Comparison of ENCODE assay signal across 20 mouse cellular contexts in the genomic region with DNA sequence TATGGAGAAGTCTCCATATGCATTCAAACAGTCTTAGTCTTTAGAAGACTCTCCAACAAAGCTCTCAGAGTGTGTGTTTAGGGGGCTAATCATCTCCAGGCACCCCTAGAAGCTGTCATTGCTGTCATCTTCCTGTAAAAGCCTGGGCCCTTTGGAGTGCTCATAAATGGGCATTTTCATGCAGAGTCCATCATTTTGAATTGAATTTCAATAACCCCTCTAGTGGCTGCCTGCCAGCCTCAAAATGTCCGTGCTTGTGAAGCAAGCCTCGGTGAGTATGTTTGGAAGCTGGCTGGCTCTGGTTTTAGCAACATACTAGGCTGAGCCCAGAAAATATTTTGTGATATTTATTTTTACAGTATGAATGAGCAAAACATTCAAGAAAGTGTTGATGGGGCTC.
DNase-seq lines count a peak whose midpoint lies in the region; ATAC-seq and TF ChIP-seq lines count a peak whose summit lies in the region.
"Had no signal": no experiment of that assay in that cellular context is flagged by ENCODE, and none has a peak within 500 bp of the region (broad histone marks: within the 10 kb centered on the region; RNA-seq: fewer than 3 reads in every experiment).

No protein-coding gene starts in this region.

- no peak overlapping the region for H3K9ac ChIP-seq in forebrain, embryonic 14.5 days (ENCODE audit: low read length)
- no peak overlapping the region for H3K9ac ChIP-seq in forebrain, embryonic 12.5 days
- no peak overlapping the region for H3K9ac ChIP-seq in midbrain, postnatal 0 days (replicated peaks; ENCODE audit: low read length, poor library complexity, severe bottlenecking)
- H3K9ac ChIP-seq in midbrain, embryonic 16.5 days (ENCODE audit: low read depth, low read length), result no peak overlapping the region
- H3K9ac ChIP-seq: hindbrain, embryonic 13.5 days; neural tube, embryonic 15.5 days; stomach, embryonic 15.5 days had no signal

- H3K4me2 ChIP-seq in forebrain, embryonic 14.5 days (ENCODE audit: low read length), result no peak overlapping the region
- H3K4me2 ChIP-seq in forebrain, embryonic 12.5 days, result no peak overlapping the region
- no peak overlapping the region for H3K4me2 ChIP-seq in midbrain, postnatal 0 days (ENCODE audit: low read depth, low read length, poor library complexity, severe bottlenecking)
- H3K4me2 ChIP-seq in midbrain, embryonic 16.5 days (ENCODE audit: low read length), result no peak overlapping the region
- H3K4me2 ChIP-seq: hindbrain, embryonic 13.5 days; neural tube, embryonic 15.5 days; stomach, embryonic 15.5 days had no signal

- H3K9me3 ChIP-seq in forebrain, embryonic 14.5 days (replicated peaks; ENCODE audit: control insufficient read depth, low read length), result no peaks in the 10 kb centered on the region
- no peaks in the 10 kb centered on the region for H3K9me3 ChIP-seq in forebrain, embryonic 12.5 days
- no peaks in the 10 kb centered on the region for H3K9me3 ChIP-seq in midbrain, postnatal 0 days (ENCODE audit: low read length)
- no peaks in the 10 kb centered on the region for H3K9me3 ChIP-seq in midbrain, embryonic 16.5 days (replicated peaks; ENCODE audit: control insufficient read depth, low read length, poor library complexity, severe bottlenecking)
- H3K9me3 ChIP-seq: hindbrain, embryonic 13.5 days; midbrain, embryonic 10.5 days; neural tube, embryonic 15.5 days; stomach, embryonic 15.5 days had no signal

- WGBS in forebrain, embryonic 14.5 days, result 46% methylated on average over 2 of the region's 2 CpGs
- WGBS in forebrain, embryonic 12.5 days, result 79% methylated on average over 2 of the region's 2 CpGs
- 43% methylated on average over 2 of the region's 2 CpGs for WGBS in midbrain, postnatal 0 days
- 57% methylated on average over 2 of the region's 2 CpGs for WGBS in midbrain, embryonic 16.5 days

- no peak overlapping the region for H3K4me3 ChIP-seq in forebrain, embryonic 14.5 days (ENCODE audit: low read depth, low read length)
- H3K4me3 ChIP-seq in forebrain, embryonic 12.5 days (replicated peaks), result no peak overlapping the region
- no peak overlapping the region for H3K4me3 ChIP-seq in midbrain, postnatal 0 days (ENCODE audit: low read depth, low read length)
- no peak overlapping the region for H3K4me3 ChIP-seq in midbrain, embryonic 16.5 days (ENCODE audit: low read depth, low read length)
- H3K4me3 ChIP-seq: hindbrain, embryonic 13.5 days; midbrain, embryonic 10.5 days; myocyte; neural tube, embryonic 15.5 days; stomach, embryonic 15.5 days had no signal

- ATAC-seq in forebrain, embryonic 14.5 days, result peak; percentile 29; the same call in 1 of the 2 replicates
- ATAC-seq in forebrain, embryonic 12.5 days (ENCODE audit: low FRiP score), result no peak
- ATAC-seq in midbrain, postnatal 0 days (ENCODE audit: low FRiP score), result no peak
- no peak for ATAC-seq in midbrain, embryonic 16.5 days
- ATAC-seq in inflammation-experienced regulatory T-cells, adult 6 months, result no peak
- ATAC-seq: activated CD4-positive, CD25-positive, alpha-beta regulatory T cell, adult 4 months had no signal

- no peak for TF ChIP-seq CTCF in midbrain, postnatal 0 days (IDR thresholded peaks at IDR 0.05)

- H3K36me3 ChIP-seq in forebrain, embryonic 14.5 days (ENCODE audit: control insufficient read depth, insufficient read depth, low read length), result no peaks in the 10 kb centered on the region
- H3K36me3 ChIP-seq in forebrain, embryonic 12.5 days (replicated peaks), result no peaks in the 10 kb centered on the region
- H3K36me3 ChIP-seq in midbrain, postnatal 0 days (ENCODE audit: insufficient read depth, low read length), result no peaks in the 10 kb centered on the region
- H3K36me3 ChIP-seq in midbrain, embryonic 16.5 days (ENCODE audit: control insufficient read depth, insufficient read depth, low read length), result no peaks in the 10 kb centered on the region
- H3K36me3 ChIP-seq: hindbrain, embryonic 13.5 days; midbrain, embryonic 10.5 days; neural tube, embryonic 15.5 days; stomach, embryonic 15.5 days had no signal

- no peaks in the 10 kb centered on the region for H3K4me1 ChIP-seq in forebrain, embryonic 14.5 days (ENCODE audit: control insufficient read depth, insufficient read depth, low read length)
- H3K4me1 ChIP-seq in forebrain, embryonic 12.5 days, result no peaks in the 10 kb centered on the region
- no peaks in the 10 kb centered on the region for H3K4me1 ChIP-seq in midbrain, postnatal 0 days (ENCODE audit: insufficient read depth, low read length)
- no peaks in the 10 kb centered on the region for H3K4me1 ChIP-seq in midbrain, embryonic 16.5 days (ENCODE audit: control insufficient read depth, insufficient read depth, low read length)
- H3K4me1 ChIP-seq: hindbrain, embryonic 13.5 days; midbrain, embryonic 10.5 days; neural tube, embryonic 15.5 days; stomach, embryonic 15.5 days had no signal

- H3K27ac ChIP-seq in forebrain, embryonic 14.5 days (ENCODE audit: low read depth, low read length), result no peak overlapping the region
- H3K27ac ChIP-seq in forebrain, embryonic 12.5 days, result no peak overlapping the region
- H3K27ac ChIP-seq in midbrain, postnatal 0 days (ENCODE audit: low read depth, low read length), result no peak overlapping the region
- H3K27ac ChIP-seq in midbrain, embryonic 16.5 days (ENCODE audit: low read length), result no peak overlapping the region; the same call in 1 of the 2 replicates
- H3K27ac ChIP-seq: hindbrain, embryonic 13.5 days; midbrain, embryonic 10.5 days; neural tube, embryonic 15.5 days; stomach, embryonic 15.5 days had no signal

- DNase-seq in forebrain, embryonic 14.5 days (ENCODE audit: low spot score), result peak; percentile 68
- peak; percentile 56 for DNase-seq in midbrain, postnatal 0 days (ENCODE audit: low spot score)
- peak; percentile 26 for DNase-seq in brain, embryonic 18.5 days (ENCODE audit: low read depth, low spot score)
- DNase-seq in lung, postnatal 25 days (ENCODE audit: low spot score), result peak; percentile 4
- no peak for DNase-seq in thymus, postnatal 0 days (ENCODE audit: low spot score)
- DNase-seq: adrenal gland, postnatal 25 days; B cell, adult 2 months; gastrocnemius, postnatal 36 days; kidney, adult 2 months; kidney, postnatal 4 days; thymus, adult 2 months had no signal

- no peaks in the 10 kb centered on the region for H3K27me3 ChIP-seq in forebrain, embryonic 14.5 days (replicated peaks; ENCODE audit: control insufficient read depth, insufficient read depth, low read length)
- no peaks in the 10 kb centered on the region for H3K27me3 ChIP-seq in forebrain, embryonic 12.5 days
- H3K27me3 ChIP-seq in midbrain, postnatal 0 days (ENCODE audit: insufficient read depth, low read length), result no peaks in the 10 kb centered on the region
- no peaks in the 10 kb centered on the region for H3K27me3 ChIP-seq in midbrain, embryonic 16.5 days (ENCODE audit: control insufficient read depth, insufficient read depth, low read depth, low read length)
- H3K27me3 ChIP-seq: hindbrain, embryonic 13.5 days; neural tube, embryonic 15.5 days; stomach, embryonic 15.5 days had no signal
